Mouse (Mus musculus) megakaryocyte, adult 5-6 weeks (primary cell): ENCODE data around the gene Arid3b. TPM values are rescaled to one million over a fixed set of nuclear protein-coding genes. Genes with fewer than 3 reads are reported as not detected.
"Not testable (repeated sequence)": the region's sequence is repeated elsewhere in the genome, so short reads cannot be mapped to it uniquely, and the experiment has no call there.

Experiments
- ATAC-seq: 2 replicates; pipeline ENCODE4 v1.8.0; 2016; ENCODE audit warnings: mild to moderate bottlenecking, inconsistent platforms; ENCODE audit not compliant: poor library complexity, severe bottlenecking
- total RNA-seq, 2 experiments: library from RNA; stranded (forward) in 1 of 2; stranded (reverse) in 1 of 2; fragments of 153-499, 151-499 nt in 1 of 2; fragments of 221-1000, 200-1000 nt in 1 of 2; gene quantifications; 2 replicates each; pipeline versions ENCODE4 v1.2.3 to v1.2.4; 2015 to 2017

Gene Arid3b
- total RNA-seq (2015): 23.0 and 23.7 TPM in 2 replicates
- 7.6 and 12.6 TPM in 2 replicates for total RNA-seq (2017)

DNA sequence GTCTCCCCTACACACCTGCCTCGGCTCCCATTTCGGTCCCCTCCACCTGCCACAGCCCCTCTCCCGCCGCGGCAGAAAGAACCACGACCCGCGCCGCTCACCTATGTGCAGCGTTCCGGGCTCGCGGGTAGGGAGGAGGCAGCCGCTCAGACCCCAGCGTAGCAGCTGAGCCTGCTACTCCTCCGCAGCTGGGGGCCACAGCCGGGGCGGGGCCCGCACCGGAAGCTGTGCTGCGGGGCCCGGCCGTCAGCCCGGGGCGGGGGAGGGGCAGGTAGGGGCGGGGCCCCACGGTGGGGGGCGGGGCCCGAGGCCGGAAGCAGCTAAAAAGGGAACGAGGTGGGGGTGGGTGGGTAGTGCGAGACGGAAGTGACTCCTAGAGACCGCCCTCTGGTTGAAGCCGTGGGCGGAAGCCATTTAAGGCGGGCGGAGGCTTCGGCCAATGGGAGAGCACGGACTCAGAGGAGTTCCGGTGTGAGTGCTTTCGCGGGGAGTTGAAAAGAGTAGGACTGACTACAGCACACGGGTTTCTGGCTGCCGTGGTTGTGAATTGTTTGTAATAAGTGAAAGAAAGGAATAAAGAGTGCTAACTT lies at the start of gene Arid3b:
Arid3b (minus strand) TSS at position 213 of the 590 bp plus-strand sequence.
- peak; percentile 99 for ATAC-seq

DNA sequence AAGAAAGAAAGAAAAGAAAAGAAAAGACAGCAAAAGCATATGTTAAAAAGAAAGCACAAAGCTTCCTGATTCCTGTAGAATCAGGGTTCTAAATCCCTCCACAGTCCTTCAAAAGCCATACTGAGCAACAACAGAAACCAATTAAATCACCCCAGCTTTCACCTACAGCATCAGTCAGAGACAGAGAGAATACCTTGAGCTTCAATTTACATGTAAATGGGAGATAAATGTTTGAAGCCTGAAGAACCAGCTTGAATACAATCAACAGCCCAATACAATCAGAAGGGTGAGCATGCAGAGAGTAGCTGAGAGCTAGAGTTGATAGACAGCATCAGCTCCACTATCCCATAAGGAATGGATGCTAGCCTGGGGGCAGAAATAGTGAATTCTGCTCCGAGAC lies 46.8 kb upstream of the Arid3b start:
- ATAC-seq: no peak

DNA sequence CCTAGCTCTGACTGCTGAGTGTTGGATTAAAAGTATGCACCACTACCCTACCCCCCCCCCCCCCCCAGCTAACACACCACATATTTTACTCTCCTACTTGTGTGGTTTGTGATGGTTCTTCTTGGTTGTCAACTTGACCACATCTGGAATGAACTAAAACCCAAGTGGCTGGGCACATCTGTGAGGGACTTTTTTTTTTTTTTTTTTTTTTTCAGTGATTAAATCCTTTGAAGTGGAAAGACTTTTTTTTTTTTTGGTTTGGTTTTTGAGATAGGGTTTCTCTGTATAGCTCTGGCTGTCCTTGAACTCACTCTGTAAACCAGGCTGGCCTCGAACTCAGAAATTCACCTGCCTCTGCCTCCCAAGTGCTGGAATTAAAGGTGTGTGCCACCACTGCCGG lies 45.2 kb upstream of the Arid3b start:
- ATAC-seq: not testable (repeated sequence)

DNA sequence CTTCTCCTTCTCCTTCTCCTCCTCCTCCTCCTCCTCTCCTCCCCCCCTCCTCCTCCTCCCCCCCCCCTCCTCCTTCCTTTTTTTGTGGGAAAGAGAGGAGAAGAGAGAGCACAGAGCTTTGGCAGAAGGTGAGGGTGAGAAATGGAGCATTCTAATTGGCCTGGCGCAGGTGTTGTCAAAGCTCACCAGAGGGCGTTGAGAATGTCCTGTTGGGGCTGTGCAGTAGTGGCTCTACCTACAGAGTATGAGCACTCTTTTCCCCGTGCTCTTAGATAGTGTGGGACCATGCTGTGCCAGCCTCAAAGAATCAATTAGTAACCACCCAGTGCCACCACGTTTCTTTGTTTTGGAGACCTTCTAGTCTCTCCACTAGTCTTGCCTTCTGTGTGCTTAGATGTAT lies 43.7 kb upstream of the Arid3b start:
- ATAC-seq: no peak

DNA sequence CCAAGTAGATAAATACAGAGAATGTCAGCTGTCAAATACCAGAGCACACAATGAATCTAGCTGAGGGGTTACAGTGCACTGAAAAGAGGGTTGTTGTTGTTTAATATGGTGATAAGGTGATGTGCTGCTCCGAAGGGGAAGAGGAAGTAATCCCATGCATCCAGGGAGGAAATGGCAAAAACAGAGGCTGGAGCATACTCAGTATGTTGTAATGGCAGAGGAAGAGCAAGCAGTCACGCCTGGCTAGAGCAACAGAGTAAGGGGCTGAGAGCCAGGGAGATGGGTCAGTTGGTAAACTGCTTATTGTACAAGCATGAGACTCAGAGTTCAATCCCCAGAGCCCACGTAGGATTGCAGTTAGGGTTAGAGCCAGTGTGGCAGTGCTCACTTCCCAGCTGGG lies 42.6 kb upstream of the Arid3b start:
- peak; percentile 56 for ATAC-seq

DNA sequence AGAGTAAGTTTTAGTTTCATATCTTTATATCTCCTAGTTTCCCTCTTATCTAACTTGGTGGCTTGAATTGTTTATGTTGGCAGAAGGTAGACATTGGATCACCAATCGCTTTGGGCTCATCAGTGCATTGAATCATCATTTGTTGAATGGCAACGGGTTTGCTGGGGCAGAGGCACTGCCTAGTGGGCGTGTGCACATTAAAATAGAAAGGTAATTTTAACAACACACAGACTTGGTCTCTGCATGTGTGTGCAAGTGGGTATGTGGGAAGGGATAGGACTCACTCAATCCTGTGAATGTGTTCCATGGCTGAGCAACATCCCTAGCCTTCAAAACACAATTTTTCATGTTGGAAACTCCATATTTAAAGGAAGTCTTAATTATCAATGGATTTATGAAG lies 38.4 kb upstream of the Arid3b start:
- no peak for ATAC-seq

DNA sequence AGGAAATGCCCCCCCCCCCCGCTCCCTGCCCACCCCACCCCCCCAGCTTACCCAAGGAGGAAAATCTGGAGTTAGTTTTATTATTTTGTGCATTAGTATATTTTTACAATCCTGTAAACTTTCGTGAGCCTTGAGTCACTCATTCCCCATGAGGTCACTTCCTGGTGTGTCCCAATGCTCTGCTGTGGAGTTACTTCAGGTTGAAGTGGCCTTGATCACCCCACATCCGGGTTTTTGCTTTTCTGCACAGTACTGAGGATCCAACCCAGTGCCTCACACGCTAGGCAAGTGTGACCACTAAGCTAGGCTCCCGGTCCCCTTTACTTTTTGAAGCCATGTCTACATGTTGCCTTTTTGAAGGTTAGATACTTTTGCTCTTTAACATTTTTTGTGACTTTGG lies 37.5 kb upstream of the Arid3b start:
- peak; percentile 90 for ATAC-seq

DNA sequence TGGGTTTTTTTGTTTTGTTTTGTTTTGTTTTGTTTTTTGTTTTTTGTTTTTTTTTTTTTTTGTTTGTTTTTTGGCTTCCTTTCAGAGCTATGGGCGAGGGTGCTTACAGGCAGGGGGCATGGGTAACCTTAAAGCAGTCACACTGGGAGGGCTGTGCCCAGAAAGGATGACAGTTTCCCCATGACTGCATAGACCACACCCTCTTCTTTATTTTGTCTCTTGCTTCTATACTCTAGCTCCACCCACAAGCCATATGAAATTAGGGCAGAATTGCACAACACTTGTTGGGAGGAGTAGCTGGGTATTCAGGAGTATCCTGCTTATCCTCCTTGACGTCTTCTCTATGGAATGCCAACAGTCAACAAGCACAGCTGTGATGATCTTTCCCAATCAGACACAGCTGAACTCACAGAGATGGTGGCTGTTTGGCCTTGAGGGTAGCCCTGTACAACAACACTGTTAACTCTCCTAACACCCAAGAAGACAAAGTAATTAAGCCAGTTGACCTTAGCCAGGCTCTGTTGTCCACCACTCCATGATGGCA lies 33.8 kb upstream of the Arid3b start:
- ATAC-seq: peak; percentile 40; the same call in 1 of the 2 replicates

DNA sequence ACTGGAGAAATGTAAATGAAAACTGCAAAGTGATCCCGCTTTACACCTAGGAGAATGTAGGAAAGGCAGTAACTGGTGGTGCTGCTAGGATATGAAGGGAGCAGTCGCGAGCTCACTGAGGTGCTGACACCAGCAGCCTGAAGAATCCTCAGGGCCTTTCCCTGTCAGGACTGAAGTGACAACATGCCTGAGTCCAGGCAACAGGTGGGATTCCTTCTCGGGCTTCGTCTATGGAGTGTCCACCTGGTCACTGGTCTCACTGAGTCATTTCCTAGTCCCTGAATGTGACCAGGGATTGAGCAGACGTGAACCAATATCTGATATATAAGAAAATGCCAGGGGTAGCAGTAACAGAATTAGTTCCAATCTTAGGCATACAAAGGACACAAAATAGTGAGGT lies 32.2 kb upstream of the Arid3b start:
- ATAC-seq: no peak

DNA sequence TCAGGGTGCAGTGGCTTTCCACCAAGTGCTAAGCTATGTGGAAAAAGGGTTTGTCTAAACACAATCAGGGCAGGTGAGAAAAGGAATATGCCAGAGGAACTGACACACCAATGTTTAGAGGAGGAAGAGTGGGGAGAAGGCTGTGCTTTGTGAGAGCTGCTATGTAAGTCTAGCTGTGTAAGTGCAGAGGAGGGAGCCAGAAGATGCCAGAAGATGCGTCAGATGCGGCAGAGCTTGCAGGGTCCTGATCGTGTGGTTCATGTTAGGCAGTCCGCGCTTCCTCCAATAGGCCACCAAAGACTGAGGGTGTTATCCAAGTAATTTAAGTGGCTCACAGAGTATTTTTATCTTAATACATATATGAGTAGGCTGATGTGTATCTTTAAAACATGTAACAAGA lies 31.3 kb upstream of the Arid3b start:
- ATAC-seq: no peak

DNA sequence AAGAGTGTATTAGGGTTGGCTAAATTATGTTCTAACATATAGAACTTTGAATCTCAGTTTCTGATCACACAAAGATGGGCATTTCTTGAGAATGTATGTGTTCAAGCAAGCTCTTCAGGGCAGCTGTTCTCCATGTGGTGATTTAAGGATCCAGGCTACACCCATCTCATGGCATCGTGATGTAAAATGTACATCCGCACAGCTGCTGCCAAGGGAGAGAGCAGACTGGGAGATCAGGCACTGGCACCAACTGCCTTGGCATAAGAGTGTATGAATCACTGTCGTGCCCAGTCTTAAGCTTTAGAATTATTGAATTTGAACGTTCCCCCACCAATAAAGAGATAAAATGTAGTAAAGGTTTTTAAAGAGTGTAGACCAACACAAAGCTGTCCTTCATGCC lies 30.6 kb upstream of the Arid3b start:
- no peak for ATAC-seq

DNA sequence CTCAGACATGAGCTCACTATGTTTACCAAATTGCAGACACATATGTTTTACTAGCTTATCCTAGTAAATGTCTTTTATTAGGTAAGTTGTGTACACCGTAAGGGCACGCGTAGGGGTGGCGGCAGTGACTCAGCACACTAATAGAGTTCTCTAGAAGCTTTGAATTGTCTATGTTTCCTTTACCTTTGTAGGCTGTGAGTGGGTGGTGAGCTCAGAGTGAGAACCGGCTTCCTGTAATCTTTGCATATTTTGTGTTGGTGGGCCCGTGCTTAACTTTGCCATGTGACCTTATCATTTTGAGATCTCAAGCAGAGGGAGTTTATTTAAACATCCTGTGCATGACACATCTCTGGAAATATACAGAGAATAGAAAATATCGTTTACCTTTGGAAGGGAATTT lies 29.9 kb upstream of the Arid3b start:
- no peak for ATAC-seq

DNA sequence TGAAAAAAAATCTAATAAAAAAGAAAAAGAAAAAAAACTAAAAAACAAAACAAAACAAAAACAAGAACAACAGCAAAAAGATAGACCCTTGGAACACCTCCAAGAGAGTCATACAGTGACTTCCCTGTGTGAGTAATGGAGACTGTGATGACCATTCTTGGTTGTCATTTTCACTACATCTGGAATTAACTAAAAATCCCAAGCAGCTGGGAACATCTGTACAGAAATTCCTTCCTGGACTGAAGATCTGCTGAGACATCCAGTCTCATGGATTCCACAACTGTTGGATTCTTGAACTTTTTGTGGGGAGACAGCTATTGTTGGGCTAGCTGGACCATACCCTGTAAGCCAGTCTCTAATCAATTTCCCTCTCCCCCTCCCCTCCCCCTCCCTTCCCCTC lies 27.7 kb upstream of the Arid3b start:
- no peak for ATAC-seq

DNA sequence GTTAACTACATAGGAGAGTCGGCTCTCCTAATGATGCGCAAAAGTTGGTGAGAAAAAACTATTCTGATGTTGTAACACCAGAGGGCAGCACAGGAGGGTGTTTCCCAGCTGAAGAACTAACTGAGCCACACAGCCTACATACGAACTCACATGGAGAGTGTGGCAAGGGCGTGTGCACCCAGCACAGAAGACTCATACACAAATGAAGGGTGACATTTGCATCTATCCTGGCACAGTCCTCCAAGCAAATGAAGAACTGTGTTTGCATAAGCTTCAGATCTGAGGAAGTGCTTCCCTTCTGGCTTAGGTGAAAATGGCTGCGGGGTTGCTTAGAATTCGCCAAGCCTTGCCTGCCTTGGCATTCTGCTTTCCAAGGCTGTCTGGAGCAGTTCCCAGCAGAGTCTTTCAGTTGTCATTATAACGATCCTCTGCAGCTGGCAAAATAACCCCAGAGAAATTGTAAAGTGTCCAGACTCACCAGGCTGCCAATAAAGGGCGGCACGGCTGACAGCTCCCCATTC lies 25.4 kb upstream of the Arid3b start:
- ATAC-seq: peak; percentile 90

DNA sequence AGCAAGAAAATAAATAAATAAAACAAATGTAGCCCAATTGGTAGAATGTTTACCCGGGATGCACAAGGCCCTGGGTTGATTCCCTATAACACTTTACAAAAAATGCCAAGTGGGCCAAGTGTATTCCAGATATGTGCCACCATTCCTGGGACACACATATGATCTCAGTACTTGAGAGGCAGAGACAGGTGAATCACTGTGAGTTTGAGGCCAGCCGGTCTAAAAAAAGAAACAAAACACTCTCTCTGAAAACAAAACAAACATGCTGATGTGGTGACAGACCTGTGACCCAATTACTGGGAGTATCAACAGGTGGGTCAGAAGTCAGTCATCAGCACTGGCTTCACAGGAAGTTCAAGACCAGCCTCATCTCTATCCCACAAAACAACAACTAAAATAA lies 19.9 kb upstream of the Arid3b start:
- ATAC-seq: no peak

DNA sequence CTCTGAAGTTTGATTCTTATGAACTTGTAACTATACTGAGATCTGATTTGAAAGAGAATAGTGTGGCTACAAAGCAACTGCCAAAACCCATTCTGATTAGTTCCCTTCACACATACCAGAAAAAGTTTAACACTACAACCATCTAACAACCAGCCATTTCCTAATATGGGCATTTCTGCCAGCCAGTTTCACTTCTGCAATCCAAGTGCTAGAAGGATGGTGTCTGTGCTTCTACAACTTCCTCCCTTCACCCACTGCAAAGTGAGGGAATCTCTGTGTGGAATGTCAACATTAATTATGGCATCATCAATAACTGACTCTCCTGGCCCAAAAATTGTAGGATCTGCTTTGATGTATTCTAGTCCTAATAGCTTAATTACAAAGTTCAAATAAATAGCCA lies 17.7 kb upstream of the Arid3b start:
- peak; percentile 82 for ATAC-seq

DNA sequence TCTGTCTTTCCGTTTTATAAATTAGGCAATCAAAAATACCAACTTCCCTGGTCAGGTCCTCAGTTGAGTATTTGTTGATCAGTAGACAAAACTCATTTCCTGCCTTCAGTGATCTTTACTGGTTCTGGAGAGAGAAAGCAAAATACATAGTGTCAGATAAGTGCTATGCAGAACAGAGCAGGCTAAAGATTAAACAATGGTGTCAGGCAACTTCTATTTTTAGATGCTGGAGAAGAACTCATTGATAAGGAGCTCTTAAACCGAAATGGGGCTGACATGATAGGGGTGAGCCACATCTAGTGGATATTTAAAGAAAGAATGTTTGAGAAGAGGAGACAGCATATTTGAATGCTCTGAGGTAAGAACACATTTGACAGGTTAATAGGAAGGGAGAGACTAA lies 2.4 kb upstream of the Arid3b start:
- no peak for ATAC-seq

DNA sequence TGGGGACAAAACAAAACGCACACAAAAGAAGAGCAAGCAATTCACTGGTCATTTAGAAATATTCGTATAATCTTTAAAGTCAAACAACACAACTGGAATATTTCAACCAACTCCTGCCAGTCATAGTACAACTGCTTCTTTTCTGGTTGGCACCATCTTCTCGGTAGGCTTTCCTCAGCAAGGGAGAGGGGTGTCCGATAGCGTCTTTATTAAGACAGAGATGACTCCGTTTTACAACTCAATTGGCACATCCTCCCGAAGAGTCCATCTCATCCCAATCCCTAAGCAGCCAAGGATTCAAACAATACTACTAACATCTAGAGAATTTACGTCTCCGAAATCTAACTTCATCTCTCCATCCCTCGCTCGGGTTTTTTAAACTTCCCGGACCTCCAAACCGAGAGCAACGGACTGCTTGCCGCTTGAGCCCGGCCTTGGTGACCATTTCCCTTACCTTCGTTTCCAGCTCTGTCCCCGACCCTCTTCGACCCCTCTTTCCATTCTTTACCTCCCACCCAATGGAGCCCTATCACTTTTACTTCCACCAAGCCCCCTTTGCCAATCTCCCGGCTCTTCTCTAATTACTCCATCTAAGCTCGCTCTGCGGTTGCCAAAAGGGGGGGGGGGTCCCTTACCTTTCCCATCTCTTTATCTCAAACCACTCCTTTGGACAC lies 615 bp downstream of the Arid3b start:
- ATAC-seq: no peak

DNA sequence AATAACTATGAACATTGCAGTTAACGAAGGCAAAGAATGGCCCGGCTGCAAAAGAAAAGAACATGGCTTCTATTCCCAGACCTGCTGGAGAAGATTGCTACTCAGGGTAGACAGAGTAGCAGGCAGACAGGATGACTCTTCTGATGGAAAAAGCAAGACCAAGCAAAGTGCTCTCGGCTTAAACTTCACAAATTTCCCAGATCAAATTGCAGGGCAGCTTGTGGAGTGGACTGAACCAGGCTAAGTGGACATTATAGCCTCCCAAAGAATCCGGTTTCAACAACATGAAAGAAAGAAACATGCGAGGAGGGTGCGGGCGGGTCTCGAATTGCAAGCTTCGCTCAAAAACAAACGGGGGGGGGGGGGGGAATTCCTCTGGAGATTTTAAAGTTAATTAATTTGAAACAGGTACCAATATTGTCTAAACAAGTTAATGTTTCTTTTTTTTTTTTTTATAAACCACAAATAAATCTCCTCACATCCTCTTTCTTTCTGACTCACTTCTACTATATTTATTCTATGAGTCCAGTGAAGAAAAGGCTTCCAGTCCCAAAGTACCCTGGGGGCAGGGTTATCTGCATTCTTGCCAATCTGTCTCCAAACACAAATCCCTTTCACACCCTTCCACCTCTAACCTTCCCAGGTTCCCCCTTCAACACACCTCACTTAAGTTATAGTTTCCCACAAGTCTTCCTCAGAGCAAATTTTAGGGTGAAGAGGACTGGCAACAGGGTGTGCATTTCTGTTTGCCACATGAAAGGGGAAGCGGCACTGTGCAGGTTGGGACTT lies 1.8 kb downstream of the Arid3b start:
- ATAC-seq: no peak

DNA sequence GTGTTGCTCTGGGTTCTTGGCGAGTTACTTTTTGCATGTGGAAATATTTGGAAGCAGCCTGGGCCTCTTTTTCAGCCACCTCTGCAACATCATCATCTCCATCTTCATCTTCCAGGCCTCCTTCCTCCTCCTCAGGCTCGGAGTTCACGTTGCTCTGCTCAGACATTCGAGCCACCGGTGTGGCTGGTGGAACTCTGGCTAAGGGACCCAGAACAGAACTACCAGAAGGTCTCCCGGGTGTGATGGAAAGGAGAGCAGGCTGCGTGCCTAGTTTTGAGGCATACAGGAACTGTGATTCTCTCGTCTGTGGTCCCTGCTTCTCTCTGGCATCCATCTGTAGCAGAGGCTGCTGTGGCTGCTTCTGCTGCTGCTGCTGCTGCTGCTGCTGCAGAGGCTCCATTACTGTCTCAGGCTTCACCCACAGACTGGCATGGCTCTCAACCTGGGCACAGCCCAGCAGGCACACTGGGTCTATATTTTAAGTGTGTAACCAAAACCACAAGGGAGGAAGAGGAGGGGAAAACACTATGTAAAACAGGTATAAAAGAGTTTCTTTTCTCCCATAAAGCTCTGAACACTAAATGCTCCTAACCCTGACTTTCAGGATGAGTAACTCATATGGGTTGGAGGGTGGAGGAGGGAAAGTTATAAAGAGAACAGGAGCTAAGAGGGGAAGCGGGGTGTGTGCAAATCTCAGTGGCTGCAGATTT lies 2.7 kb downstream of the Arid3b start:
- no peak for ATAC-seq
